Mouse (Mus musculus) E14TG2a.4 (cell line): Measurements from ENCODE around the gene Aff3.

Experiments used
- CTCF ChIP-seq: conservative IDR thresholded peaks from 2 replicates; pipeline ENCODE4 v1.5.1; 2014; ENCODE audit warnings: low read length
- NANOG ChIP-seq: IDR thresholded peaks from 2 replicates; pipeline ENCODE4 v1.6.1; 2014; ENCODE audit warnings: borderline replicate concordance, low read length, mixed read lengths
- POU5F1 ChIP-seq: IDR thresholded peaks from 2 replicates; pipeline ENCODE4 v1.6.1; 2014; ENCODE audit warnings: low read length, borderline replicate concordance

- no peak for TF ChIP-seq CTCF
- no peak for TF ChIP-seq NANOG
- no peak for TF ChIP-seq POU5F1
Observed at GRCm38 (mm10) chr1:38241801-38242200, 423.0 kb downstream of the Aff3 start.
